Mouse (Mus musculus) forebrain, embryonic 16.5 days (tissue): ENCODE measurements around the gene Tex29. TPM values are rescaled to one million over a fixed set of nuclear protein-coding genes. Genes with fewer than 3 reads are reported as not detected.

Experiments used
- ATAC-seq: fragments of 200-750 bp; cut with Nextera tagmentation; 2 replicates; pipeline ENCODE4 v1.8.0; 2017; ENCODE audit warnings: mild to moderate bottlenecking, moderate library complexity
- H3K27ac ChIP-seq: fragments of 300-500 bp; sonication (generic); 2 replicates; pipeline ENCODE4 v1.5.1; 2014; ENCODE audit warnings: low read length, control low read depth
- H3K27me3 ChIP-seq: fragments of 300-500 bp; sonication (generic); replicated peaks from 2 replicates; pipeline ENCODE4 v1.6.1; 2014; ENCODE audit warnings: low read length; ENCODE audit not compliant: control insufficient read depth, insufficient read depth
- H3K36me3 ChIP-seq: fragments of 300-500 bp; sonication (generic); 2 replicates; pipeline ENCODE4 v1.6.1; 2014; ENCODE audit not compliant: control insufficient read depth, insufficient read depth
- H3K4me1 ChIP-seq: fragments of 300-500 bp; sonication (generic); replicated peaks from 2 replicates; pipeline ENCODE4 v1.6.1; 2014; ENCODE audit warnings: low read length; ENCODE audit not compliant: control insufficient read depth, insufficient read depth
- H3K4me2 ChIP-seq: fragments of 300-500 bp; sonication (generic); 2 replicates; pipeline ENCODE4 v1.6.1; 2014; ENCODE audit warnings: mild to moderate bottlenecking, low read length, control low read depth
- H3K4me3 ChIP-seq: fragments of 300-500 bp; sonication (generic); replicated peaks from 2 replicates; pipeline ENCODE4 v1.5.1; 2014; ENCODE audit warnings: mild to moderate bottlenecking, low read length, control low read depth
- H3K9ac ChIP-seq: fragments of 300-500 bp; sonication (generic); replicated peaks from 2 replicates; pipeline ENCODE4 v1.6.1; 2014; ENCODE audit warnings: low read depth, low read length, control low read depth
- H3K9me3 ChIP-seq: fragments of 300-500 bp; sonication (generic); 2 replicates; pipeline ENCODE4 v1.6.1; 2016; ENCODE audit warnings: low read length; ENCODE audit not compliant: control insufficient read depth
- WGBS: fragments of 180-500 bp; shearing (Covaris S2); extraction: QIAGEN DNeasy Blood & Tissue Kit; methylation state at CpG from one replicate; pipeline ENCODE4 v1.1.7; 2014; 5-methylcytosine and 5-hydroxymethylcytosine counted together
- polyA plus RNA-seq: library from polyadenylated mRNA; unstranded; fragments of >200 nt; fragmentation: Nextera tagmentation; extraction: Ambion mirVana; gene quantifications from 2 replicates; pipeline ENCODE4 v1.2.1, GENCODE M21; 2015

Gene Tex29
- polyA plus RNA-seq, 1 experiment from 2014 or later, result 0.66 TPM

GRCm38 (mm10) chr8:11806252-11806651 lies 34.0 kb upstream of the Tex29 start:
- no peaks in the 10 kb centered on the region; the same call in 1 of the 2 replicates for H3K4me1 ChIP-seq
- no peak overlapping the region for H3K4me3 ChIP-seq
- 71% methylated on average over 6 of the region's 6 CpGs for WGBS
- no peak overlapping the region for H3K4me2 ChIP-seq
- peaks cover 41% of the 10 kb centered on the region for H3K36me3 ChIP-seq
- no peaks in the 10 kb centered on the region for H3K27me3 ChIP-seq
- ATAC-seq, result no peak
- no peak overlapping the region for H3K27ac ChIP-seq
- no peak overlapping the region for H3K9ac ChIP-seq
- no peaks in the 10 kb centered on the region for H3K9me3 ChIP-seq

- Histone ChIP-seq H3K27ac (no peak overlapping the region), H3K4me2 (no peak overlapping the region), H3K27me3 (no peaks in the 10 kb centered on the region), H3K9ac (no peak overlapping the region), H3K9me3 (no peaks in the 10 kb centered on the region), H3K4me3 (no peak overlapping the region), H3K36me3 (peaks cover 42% of the 10 kb centered on the region), H3K4me1 (no peaks in the 10 kb centered on the region; the same call in 1 of the 2 replicates)
- ATAC-seq, result no peak; the same call in 1 of the 2 replicates
- 85% methylated on average over 3 of the region's 3 CpGs for WGBS
Measured at GRCm38 (mm10) chr8:11807361-11807760, 32.9 kb upstream of the Tex29 start.

DNA sequence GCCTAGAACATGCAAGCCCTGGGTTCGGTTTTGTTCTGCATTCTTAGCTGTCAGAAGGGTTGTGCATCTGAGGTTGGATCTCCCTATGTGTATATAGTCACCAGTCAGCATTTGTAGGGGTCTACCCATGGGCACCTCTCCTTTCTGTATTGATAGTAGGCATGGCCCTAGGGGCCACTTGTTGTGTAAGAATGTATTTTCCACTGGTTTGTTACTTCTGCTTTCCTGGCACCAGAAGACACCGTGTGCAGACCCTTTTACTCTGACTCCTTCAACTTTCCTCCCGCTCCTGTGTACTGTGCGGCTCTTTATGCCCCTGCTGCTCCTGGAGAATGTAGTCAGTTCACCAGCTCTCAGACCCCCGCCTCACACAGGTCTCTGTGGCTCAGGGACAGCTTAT lies 32.2 kb upstream of the Tex29 start:
- Histone ChIP-seq H3K27me3 (no peaks in the 10 kb centered on the region), H3K27ac (no peak overlapping the region), H3K9ac (no peak overlapping the region), H3K9me3 (no peaks in the 10 kb centered on the region), H3K4me2 (no peak overlapping the region), H3K4me3 (no peak overlapping the region), H3K36me3 (peaks cover 47% of the 10 kb centered on the region), H3K4me1 (no peaks in the 10 kb centered on the region; the same call in 1 of the 2 replicates)
- ATAC-seq, result no peak
- 82% methylated on average over 5 of the region's 5 CpGs for WGBS

- Histone ChIP-seq H3K4me1 (no peaks in the 10 kb centered on the region; the same call in 1 of the 2 replicates), H3K4me3 (no peak overlapping the region), H3K27me3 (no peaks in the 10 kb centered on the region), H3K9ac (no peak overlapping the region), H3K27ac (no peak overlapping the region), H3K4me2 (no peak overlapping the region), H3K36me3 (peaks cover 45% of the 10 kb centered on the region), H3K9me3 (no peaks in the 10 kb centered on the region)
- no peak for ATAC-seq
- 85% methylated on average over 5 of the region's 5 CpGs for WGBS
Measured at GRCm38 (mm10) chr8:11810426-11810825, 29.8 kb upstream of the Tex29 start.

DNA sequence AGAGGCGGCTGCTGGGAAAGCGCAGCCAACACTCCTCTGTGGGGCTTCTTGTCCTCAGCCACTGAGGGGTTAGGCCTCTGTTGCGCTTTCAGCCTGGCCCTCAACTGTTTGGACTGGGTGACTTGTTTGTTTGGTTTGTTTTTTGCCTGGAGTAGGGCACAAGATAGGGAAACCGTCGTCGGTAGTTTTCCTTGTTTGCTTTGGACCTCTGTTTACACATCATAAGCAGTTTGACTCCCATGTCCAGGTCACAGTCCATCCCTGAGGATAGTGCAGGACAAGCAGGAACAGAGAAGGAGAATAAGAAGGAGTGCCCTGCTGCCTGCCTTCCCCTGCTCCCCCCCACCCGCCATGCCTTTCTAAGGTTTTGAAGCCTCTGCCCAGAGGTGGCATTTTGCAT lies 26.5 kb upstream of the Tex29 start:
- H3K27me3 ChIP-seq, result no peaks in the 10 kb centered on the region
- H3K9ac ChIP-seq, result no peak overlapping the region
- H3K9me3 ChIP-seq, result no peaks in the 10 kb centered on the region
- no peak overlapping the region for H3K4me2 ChIP-seq
- H3K36me3 ChIP-seq, result peaks cover 53% of the 10 kb centered on the region
- no peak overlapping the region for H3K4me3 ChIP-seq
- no peak overlapping the region for H3K27ac ChIP-seq
- H3K4me1 ChIP-seq, result no peaks in the 10 kb centered on the region
- no peak for ATAC-seq
- WGBS, result 95% methylated on average over 7 of the region's 7 CpGs

DNA sequence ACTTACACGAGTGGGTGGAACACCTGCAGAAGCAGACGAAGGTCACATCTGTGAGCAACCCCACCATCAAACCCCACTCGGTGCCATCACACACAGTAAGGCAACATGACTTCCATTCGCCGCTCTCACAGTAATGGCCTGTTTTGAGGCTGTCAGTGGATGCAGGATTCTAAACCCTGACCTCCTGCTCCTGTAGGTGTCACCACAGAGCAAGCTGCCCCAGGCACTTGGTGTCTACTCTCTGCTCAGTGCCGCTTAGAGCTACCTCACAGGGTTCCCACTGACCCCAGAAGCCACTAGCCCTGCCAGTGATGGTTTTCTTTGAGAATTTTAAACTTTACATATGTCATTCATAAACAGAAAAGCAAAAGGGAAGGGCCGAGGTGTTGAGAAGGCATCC lies 25.1 kb upstream of the Tex29 start:
- H3K36me3 ChIP-seq, result peaks cover 46% of the 10 kb centered on the region
- no peaks in the 10 kb centered on the region for H3K9me3 ChIP-seq
- no peaks in the 10 kb centered on the region for H3K27me3 ChIP-seq
- no peak overlapping the region for H3K27ac ChIP-seq
- WGBS, result 82% methylated on average over 7 of the region's 7 CpGs
- ATAC-seq, result 0 out of 2 replicates have a peak, but pooled peaks have one; percentile 13
- no peak overlapping the region for H3K9ac ChIP-seq
- no peak overlapping the region for H3K4me2 ChIP-seq
- H3K4me1 ChIP-seq, result no peaks in the 10 kb centered on the region
- no peak overlapping the region for H3K4me3 ChIP-seq

DNA sequence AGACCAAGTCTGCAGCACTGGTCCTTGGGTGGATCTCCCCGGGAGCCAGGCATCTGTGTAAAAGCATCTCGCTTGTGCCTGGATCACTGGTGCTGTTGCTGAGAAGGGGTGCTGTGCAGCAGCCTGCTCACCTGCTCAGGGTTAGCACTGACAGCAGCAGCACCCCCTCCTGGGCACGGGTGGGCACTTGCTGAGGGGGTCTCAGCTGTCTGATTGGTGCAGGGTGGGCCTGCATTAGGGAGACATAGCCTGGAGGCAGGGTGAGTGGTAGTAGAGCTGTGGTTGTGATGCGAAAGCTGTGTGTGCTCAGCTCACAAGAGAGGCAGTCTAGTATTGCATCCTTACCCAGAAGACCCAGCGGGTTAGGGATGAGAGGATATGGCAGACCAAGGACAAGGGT lies 20.1 kb upstream of the Tex29 start:
- WGBS, result 94% methylated on average over 5 of the region's 5 CpGs
- H3K4me1 ChIP-seq, result no peaks in the 10 kb centered on the region
- H3K4me3 ChIP-seq, result no peak overlapping the region
- no peaks in the 10 kb centered on the region for H3K9me3 ChIP-seq
- ATAC-seq, result no peak
- H3K4me2 ChIP-seq, result no peak overlapping the region
- H3K36me3 ChIP-seq, result peaks cover 45% of the 10 kb centered on the region
- H3K9ac ChIP-seq, result no peak overlapping the region
- H3K27me3 ChIP-seq, result no peaks in the 10 kb centered on the region
- H3K27ac ChIP-seq, result no peak overlapping the region

- 84% methylated on average over 5 of the region's 5 CpGs for WGBS
- 0 out of 2 replicates have a peak, but pooled peaks have one; percentile 27 for ATAC-seq
- H3K27ac ChIP-seq, result no peak overlapping the region
- H3K4me3 ChIP-seq, result no peak overlapping the region
- H3K36me3 ChIP-seq, result peaks cover 45% of the 10 kb centered on the region
- H3K9me3 ChIP-seq, result no peaks in the 10 kb centered on the region
- H3K4me1 ChIP-seq, result no peaks in the 10 kb centered on the region
- H3K9ac ChIP-seq, result no peak overlapping the region
- no peaks in the 10 kb centered on the region for H3K27me3 ChIP-seq
- no peak overlapping the region for H3K4me2 ChIP-seq
Measured at GRCm38 (mm10) chr8:11820568-11820967, 19.7 kb upstream of the Tex29 start.

DNA sequence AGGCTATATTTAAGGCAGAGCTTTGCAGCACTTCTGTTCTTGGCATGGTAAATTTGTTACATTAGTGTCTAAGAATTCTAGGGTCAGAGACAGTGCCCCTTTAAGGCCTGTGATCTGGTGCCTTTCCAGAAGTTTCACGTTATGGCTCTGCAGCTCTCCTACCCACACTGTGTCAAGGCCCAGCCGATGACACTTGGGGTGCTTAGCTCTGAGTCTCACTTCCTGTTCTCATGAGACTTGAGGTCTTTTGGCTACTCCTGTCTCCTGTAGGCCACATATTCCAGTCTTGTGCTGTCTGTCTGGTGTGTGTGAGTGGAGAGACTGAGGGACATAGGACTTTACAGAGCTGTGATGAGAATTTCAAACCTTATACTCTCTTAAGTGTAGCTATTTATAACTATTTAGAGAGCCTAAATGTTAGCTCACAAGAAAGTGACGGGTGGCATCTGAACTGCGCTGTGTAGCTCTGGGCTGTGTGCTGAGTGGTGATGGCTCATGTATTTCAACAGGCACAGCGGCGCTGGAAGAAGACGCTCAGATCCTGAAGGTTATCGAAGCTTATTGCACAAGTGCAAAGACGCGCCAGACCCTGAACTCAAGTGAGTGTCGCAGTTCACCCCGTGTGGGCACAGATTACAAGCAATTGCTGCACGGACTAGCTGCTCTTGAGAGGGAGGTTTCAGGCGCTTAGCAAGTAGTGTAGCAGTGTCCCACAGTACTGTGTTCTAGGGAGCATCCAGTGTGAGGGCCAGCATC lies 18.6 kb upstream of the Tex29 start:
- H3K4me1 ChIP-seq, result no peaks in the 10 kb centered on the region
- no peak overlapping the region for H3K4me2 ChIP-seq
- no peak overlapping the region for H3K9ac ChIP-seq
- no peaks in the 10 kb centered on the region for H3K9me3 ChIP-seq
- no peak overlapping the region for H3K4me3 ChIP-seq
- no peaks in the 10 kb centered on the region for H3K27me3 ChIP-seq
- H3K36me3 ChIP-seq, result peaks cover 41% of the 10 kb centered on the region
- no peak for ATAC-seq
- WGBS, result 94% methylated on average over 14 of the region's 14 CpGs
- no peak overlapping the region for H3K27ac ChIP-seq
